Mouse (Mus musculus) lung, embryonic 14.5 days (tissue): ENCODE measurements at regions not wholly inside any gene's neighbourhood (a gene's known extent, or its start where the extent isn't known, plus 50 kb on each side); places are given as distances from the start of the nearest gene placed in this dataset.

Source experiments
- ATAC-seq: fragments of 200-750 bp; cut with Nextera tagmentation; 2 replicates; pipeline ENCODE4 v1.8.0; 2017; ENCODE audit warnings: mild to moderate bottlenecking, moderate TSS enrichment, moderate library complexity; ENCODE audit not compliant: insufficient read depth
- DNase-seq: peaks from one replicate; pipeline ENCODE4 v3.0.0-alpha.2; 2015
- H3K27ac ChIP-seq: fragments of 300-500 bp; sonication (generic); 2 replicates; pipeline ENCODE4 v1.5.1; 2014; ENCODE audit warnings: low read depth, mild to moderate bottlenecking, moderate library complexity
- H3K27me3 ChIP-seq: fragments of 300-500 bp; sonication (generic); 2 replicates; pipeline ENCODE4 v1.6.1; 2014; ENCODE audit warnings: low read length, control low read depth; ENCODE audit not compliant: insufficient read depth
- H3K36me3 ChIP-seq: fragments of 300-500 bp; sonication (generic); 2 replicates; pipeline ENCODE4 v1.6.1; 2014; ENCODE audit warnings: control low read depth; ENCODE audit not compliant: insufficient read depth
- H3K4me1 ChIP-seq: fragments of 300-500 bp; sonication (generic); 2 replicates; pipeline ENCODE4 v1.6.1; 2014; ENCODE audit warnings: antibody characterized with exemption, control low read depth; ENCODE audit not compliant: insufficient read depth
- H3K4me2 ChIP-seq: fragments of 300-500 bp; sonication (generic); 2 replicates; pipeline ENCODE4 v1.6.1; 2014; ENCODE audit warnings: mild to moderate bottlenecking
- H3K4me3 ChIP-seq: fragments of 300-500 bp; sonication (generic); 2 replicates; pipeline ENCODE4 v1.5.1; 2014; ENCODE audit warnings: low read depth, low read length
- H3K9ac ChIP-seq: fragments of 300-500 bp; sonication (generic); 2 replicates; pipeline ENCODE4 v1.6.1; 2014
- H3K9me3 ChIP-seq: fragments of 300-500 bp; sonication (generic); 2 replicates; pipeline ENCODE4 v1.6.1; 2016; ENCODE audit warnings: low read depth, low read length, control low read depth
- CTCF ChIP-seq: IDR thresholded peaks from 2 replicates; pipeline ENCODE4 v1.5.1; 2016; ENCODE audit warnings: antibody characterized with exemption, low read depth
- WGBS: fragments of 180-500 bp; shearing (Covaris S2); extraction: QIAGEN DNeasy Blood & Tissue Kit; methylation state at CpG from one replicate; pipeline ENCODE4 v1.1.7; 2014; 5-methylcytosine and 5-hydroxymethylcytosine counted together

- TF ChIP-seq CTCF, result no peak
- ATAC-seq, result no peak
- no peaks in the 10 kb centered on the region for H3K36me3 ChIP-seq
Observed at GRCm38 (mm10) chr3:8282411-8282810, 1327.5 kb downstream of the Zfp704 start.

GRCm38 (mm10) chr3:8276661-8277060 is 1333.2 kb downstream of the Zfp704 start:
- 73% methylated on average over 1 of the region's 1 CpGs for WGBS
- no peak overlapping the region for H3K4me2 ChIP-seq
- no peak overlapping the region for H3K27ac ChIP-seq
- ATAC-seq (no peak), DNase-seq (no peak)
- no peaks in the 10 kb centered on the region for H3K9me3 ChIP-seq
- no peaks in the 10 kb centered on the region for H3K36me3 ChIP-seq
- H3K27me3 ChIP-seq, result no peaks in the 10 kb centered on the region
- TF ChIP-seq CTCF, result no peak
- H3K9ac ChIP-seq, result no peak overlapping the region
- H3K4me1 ChIP-seq, result no peaks in the 10 kb centered on the region
- no peak overlapping the region for H3K4me3 ChIP-seq

More at GRCm38 (mm10) chr3:8282411-8282810, 1327.5 kb downstream of the Zfp704 start:
- Histone ChIP-seq H3K9ac (no peak overlapping the region), H3K4me2 (no peak overlapping the region), H3K27ac (no peak overlapping the region), H3K27me3 (no peaks in the 10 kb centered on the region), H3K9me3 (no peaks in the 10 kb centered on the region), H3K4me1 (no peaks in the 10 kb centered on the region), H3K4me3 (no peak overlapping the region)
- 72% methylated on average over 2 of the region's 2 CpGs for WGBS
- no peak for DNase-seq

- Histone ChIP-seq H3K36me3 (no peaks in the 10 kb centered on the region), H3K4me1 (no peaks in the 10 kb centered on the region), H3K9me3 (no peaks in the 10 kb centered on the region), H3K9ac (no peak overlapping the region), H3K27ac (no peak overlapping the region), H3K27me3 (no peaks in the 10 kb centered on the region), H3K4me2 (no peak overlapping the region), H3K4me3 (no peak overlapping the region)
- 63% methylated on average over 3 of the region's 3 CpGs for WGBS
- DNase-seq (no peak), ATAC-seq (no peak)
- TF ChIP-seq CTCF, result no peak
Observed at GRCm38 (mm10) chr3:8270935-8271298, 1339.0 kb downstream of the Zfp704 start.

GRCm38 (mm10) chr3:8270009-8270934 is 1339.6 kb downstream of the Zfp704 start:
- H3K27me3 ChIP-seq, result no peaks in the 10 kb centered on the region
- H3K4me3 ChIP-seq, result no peak overlapping the region
- DNase-seq (no peak), ATAC-seq (no peak)
- no peak overlapping the region for H3K4me2 ChIP-seq
- no peak overlapping the region for H3K27ac ChIP-seq
- no peak overlapping the region for H3K9ac ChIP-seq
- 66% methylated on average over 1 of the region's 1 CpGs for WGBS
- TF ChIP-seq CTCF, result no peak
- H3K9me3 ChIP-seq, result no peaks in the 10 kb centered on the region
- H3K4me1 ChIP-seq, result no peaks in the 10 kb centered on the region
- H3K36me3 ChIP-seq, result no peaks in the 10 kb centered on the region

GRCm38 (mm10) chr3:8265783-8266182 is 1344.1 kb downstream of the Zfp704 start:
- DNase-seq, result no peak
- H3K4me1 ChIP-seq, result no peaks in the 10 kb centered on the region
- no peak overlapping the region for H3K4me3 ChIP-seq
- WGBS, result 61% methylated on average over 3 of the region's 3 CpGs
- no peak overlapping the region for H3K4me2 ChIP-seq
- TF ChIP-seq CTCF, result no peak
- H3K9me3 ChIP-seq, result no peaks in the 10 kb centered on the region
- no peak for ATAC-seq
- no peaks in the 10 kb centered on the region for H3K27me3 ChIP-seq
- no peak overlapping the region for H3K27ac ChIP-seq
- H3K36me3 ChIP-seq, result no peaks in the 10 kb centered on the region
- H3K9ac ChIP-seq, result no peak overlapping the region

GRCm38 (mm10) chr3:8264366-8265033 is 1345.4 kb downstream of the Zfp704 start:
- ATAC-seq, result no peak
- TF ChIP-seq CTCF, result no peak
- DNase-seq, result no peak

GRCm38 (mm10) chr3:8257293-8257692 is 1352.6 kb downstream of the Zfp704 start:
- Histone ChIP-seq H3K27ac (no peak overlapping the region), H3K4me2 (no peak overlapping the region), H3K36me3 (no peaks in the 10 kb centered on the region), H3K27me3 (no peaks in the 10 kb centered on the region), H3K4me1 (no peaks in the 10 kb centered on the region), H3K9ac (no peak overlapping the region), H3K9me3 (no peaks in the 10 kb centered on the region), H3K4me3 (no peak overlapping the region)
- DNase-seq (no peak), ATAC-seq (no peak)
- no peak for TF ChIP-seq CTCF

More at GRCm38 (mm10) chr3:8264366-8265033, 1345.4 kb downstream of the Zfp704 start:
- Histone ChIP-seq H3K4me2 (no peak overlapping the region), H3K9me3 (no peaks in the 10 kb centered on the region), H3K27me3 (no peaks in the 10 kb centered on the region), H3K27ac (no peak overlapping the region), H3K4me1 (no peaks in the 10 kb centered on the region), H3K9ac (no peak overlapping the region), H3K36me3 (no peaks in the 10 kb centered on the region), H3K4me3 (no peak overlapping the region)
- 53% methylated on average over 4 of the region's 4 CpGs for WGBS
